Mouse (Mus musculus) thymus, postnatal 36 days (tissue): ENCODE results near the gene E130311K13Rik.

Source experiments
- DNase-seq, 2 experiments: peaks; one replicate each; pipeline ENCODE4 v3.0.0; 2022; ENCODE audit warnings: mixed read lengths in 2 of 2

Gene E130311K13Rik

GRCm38 (mm10) chr3:63928878-63929859, at the start of gene E130311K13Rik:
E130311K13Rik (minus strand) TSS chr3:63929472.
- DNase-seq, result peak; percentile 80 to 85

GRCm38 (mm10) chr3:63977895-63978294, 48.6 kb upstream of the E130311K13Rik start:
- DNase-seq, result no peak

GRCm38 (mm10) chr3:63975955-63976908, 47.0 kb upstream of the E130311K13Rik start, which contains the start of gene Gmps:
Gmps (plus strand) TSS chr3:63976106.
- peak; percentile 96 for DNase-seq

- DNase-seq, result no peak
These were observed 36.7 kb upstream of the E130311K13Rik start for GRCm38 (mm10) chr3:63965929-63966328.

- no peak for DNase-seq
These were observed 35.6 kb upstream of the E130311K13Rik start for GRCm38 (mm10) chr3:63964922-63965249.

DNA sequence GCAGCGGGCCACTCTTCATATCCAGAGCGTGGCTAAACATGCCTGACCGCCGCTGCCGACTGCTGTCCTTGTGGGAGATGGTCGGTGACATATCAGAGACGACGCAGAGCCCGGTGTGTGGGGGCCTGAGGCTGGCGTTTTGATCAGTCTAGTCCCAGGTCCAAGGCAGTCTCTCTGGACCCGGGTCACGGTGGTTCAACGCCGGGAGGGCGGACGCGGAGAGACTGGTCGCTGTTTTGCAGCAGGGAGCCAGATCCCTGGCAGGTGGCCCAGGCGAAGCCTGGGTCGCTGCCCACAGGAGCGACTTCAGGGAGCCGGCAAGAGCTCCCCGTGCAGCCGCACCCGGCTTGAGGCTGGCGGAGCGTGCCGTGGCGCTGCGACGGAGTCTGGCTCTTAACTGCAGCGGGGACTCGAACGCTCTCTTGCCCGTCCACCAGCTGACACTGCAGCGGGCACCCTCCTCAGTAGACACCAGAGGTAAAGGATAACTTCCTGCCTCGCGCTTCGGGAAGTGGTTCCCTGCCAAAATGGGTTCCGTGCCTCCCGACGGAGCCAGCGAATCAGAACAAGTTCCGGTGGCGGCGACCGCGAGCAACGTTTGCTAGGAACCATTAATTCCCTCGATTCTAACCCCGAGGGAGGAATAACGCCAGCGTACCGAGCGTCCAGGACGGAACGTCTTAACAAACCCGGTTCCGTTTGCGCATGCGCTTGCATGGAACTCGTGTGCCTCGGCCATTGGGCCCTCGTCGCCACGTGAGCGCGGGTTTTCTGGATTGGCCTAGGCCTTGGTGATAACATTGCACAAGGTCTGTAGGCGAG, 35.0 kb upstream of the E130311K13Rik start, which contains the start of gene Slc33a1:
Gene Slc33a1, minus strand, starts transcription at position 669 of the 822 bp plus-strand sequence.
- peak; percentile 95 to 96 for DNase-seq

GRCm38 (mm10) chr3:63963421-63964099, 34.3 kb upstream of the E130311K13Rik start:
- DNase-seq, result peak in 1 of 2 experiments; percentile 4

GRCm38 (mm10) chr3:63949837-63950236, 20.6 kb upstream of the E130311K13Rik start:
- DNase-seq, result no peak

DNA sequence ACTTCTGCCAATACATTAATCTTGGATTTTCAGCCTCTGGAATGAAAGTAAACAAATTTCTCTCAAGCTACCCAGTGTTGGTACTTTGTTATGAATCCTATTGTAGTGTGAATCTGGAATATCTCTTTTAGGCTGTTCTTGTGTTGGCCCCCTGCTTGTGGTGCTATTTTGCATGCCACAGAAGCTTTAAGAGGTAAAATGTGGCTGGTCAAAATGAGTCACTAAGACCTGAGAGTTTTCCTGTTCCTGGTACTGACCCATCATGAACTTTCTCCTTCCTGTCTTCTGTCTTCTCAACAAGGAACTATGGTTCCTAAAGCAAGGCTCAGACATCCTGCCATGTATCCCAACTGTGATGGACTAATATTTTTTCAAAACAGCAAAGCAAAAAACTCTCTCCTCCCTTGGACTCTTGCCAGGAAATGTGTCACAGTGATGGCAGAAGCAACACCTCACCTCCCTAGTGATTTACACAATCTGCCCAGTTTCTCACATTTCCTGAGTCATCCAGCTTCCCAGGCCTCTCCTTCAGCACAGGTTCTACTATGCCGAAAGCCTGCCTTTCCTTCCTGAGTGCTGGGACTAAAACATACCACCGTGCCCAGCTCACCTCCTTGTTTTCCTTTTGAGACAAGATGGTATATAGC, 12.1 kb upstream of the E130311K13Rik start:
- no peak for DNase-seq

DNA sequence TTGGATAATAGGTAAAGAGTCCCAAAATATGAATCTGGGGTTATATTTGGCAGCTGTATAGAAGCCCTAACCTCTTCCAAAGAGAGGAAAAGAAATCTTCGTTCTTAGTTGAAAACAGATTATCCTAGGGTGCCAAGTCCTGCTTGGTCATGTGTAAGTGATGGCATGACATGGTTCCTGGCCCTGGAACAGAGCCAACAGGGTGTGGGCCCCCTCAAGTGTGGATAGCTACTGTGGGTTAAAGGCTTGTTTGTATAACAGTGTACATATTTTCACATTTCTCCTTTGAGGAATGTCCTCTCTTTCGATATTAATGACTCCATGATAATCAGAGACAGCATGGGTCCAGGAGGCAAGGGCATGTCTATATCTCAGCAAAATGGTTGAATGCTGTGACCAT, 9.7 kb upstream of the E130311K13Rik start:
- DNase-seq, result no peak

- peak; percentile 26 to 28 for DNase-seq
These were observed 9.6 kb downstream of the E130311K13Rik start for GRCm38 (mm10) chr3:63919634-63920033.

DNA sequence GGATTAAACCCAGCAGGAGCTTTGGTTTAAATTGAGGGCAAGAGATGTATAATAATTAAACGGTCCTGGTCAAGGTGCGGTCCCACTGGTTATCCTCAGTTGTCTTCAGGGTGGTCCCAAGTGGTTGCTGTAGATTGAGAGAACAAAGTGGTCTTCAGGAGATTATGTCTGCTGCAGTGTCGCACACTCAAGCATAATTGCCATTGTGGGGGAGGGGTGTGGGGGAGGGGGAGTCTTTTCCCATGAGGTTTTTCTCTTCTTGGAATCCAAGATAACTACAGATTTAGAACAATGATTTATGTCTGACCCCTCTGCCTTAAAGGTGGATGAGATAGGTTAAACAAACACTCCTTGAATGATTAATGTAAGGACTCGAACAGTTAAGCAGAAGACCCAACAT, 19.0 kb downstream of the E130311K13Rik start:
- DNase-seq, result no peak

DNA sequence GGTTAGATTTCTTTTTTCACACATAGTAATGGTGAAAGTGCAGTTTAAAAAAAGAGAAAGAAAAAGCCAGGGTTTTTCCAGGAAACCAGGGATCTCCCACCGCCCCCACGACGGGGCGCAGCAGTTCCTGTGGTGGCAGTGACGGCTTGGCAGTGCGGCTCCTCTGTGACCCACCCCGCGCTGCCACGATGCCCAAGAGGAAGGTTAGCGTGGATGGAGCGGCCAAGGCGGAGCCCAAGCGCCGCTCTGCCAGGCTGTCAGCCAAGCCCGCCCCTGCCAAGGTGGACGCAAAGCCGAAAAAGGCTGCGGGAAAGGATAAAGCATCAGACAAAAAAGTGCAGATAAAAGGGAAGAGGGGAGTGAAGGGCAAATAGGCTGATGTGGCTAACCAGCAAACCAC, 24.0 kb downstream of the E130311K13Rik start:
- no peak for DNase-seq

- DNase-seq, result no peak
These were observed 25.1 kb downstream of the E130311K13Rik start for GRCm38 (mm10) chr3:63904157-63904556.

GRCm38 (mm10) chr3:63900021-63900571, 29.2 kb downstream of the E130311K13Rik start:
- DNase-seq, result no peak

DNA sequence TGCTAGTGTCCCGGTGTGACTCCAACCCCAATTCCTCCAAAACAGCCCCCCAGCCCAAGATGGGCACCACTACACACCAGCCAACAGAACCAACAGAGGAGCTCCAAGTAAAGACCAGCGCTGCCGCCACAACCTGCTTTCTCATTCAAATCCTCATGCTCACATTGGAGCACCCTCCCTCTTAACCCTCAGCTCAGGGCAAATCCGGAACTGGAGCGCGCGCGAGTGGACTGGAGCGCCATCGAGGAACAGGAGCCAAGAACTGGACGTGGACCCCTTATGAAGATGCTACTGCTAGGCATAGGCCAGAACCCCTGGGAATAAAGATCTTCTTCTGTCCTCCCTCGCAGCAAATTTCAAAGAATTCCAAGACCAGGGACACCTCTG, 30.0 kb downstream of the E130311K13Rik start, which contains the start of gene Plch1:
Gene Plch1, minus strand, starts transcription at position 164 of the 387 bp plus-strand sequence.
- peak; percentile 9 to 24 for DNase-seq

- peak; percentile 39 to 57 for DNase-seq
These were observed 30.5 kb downstream of the E130311K13Rik start for GRCm38 (mm10) chr3:63898581-63899308.

DNA sequence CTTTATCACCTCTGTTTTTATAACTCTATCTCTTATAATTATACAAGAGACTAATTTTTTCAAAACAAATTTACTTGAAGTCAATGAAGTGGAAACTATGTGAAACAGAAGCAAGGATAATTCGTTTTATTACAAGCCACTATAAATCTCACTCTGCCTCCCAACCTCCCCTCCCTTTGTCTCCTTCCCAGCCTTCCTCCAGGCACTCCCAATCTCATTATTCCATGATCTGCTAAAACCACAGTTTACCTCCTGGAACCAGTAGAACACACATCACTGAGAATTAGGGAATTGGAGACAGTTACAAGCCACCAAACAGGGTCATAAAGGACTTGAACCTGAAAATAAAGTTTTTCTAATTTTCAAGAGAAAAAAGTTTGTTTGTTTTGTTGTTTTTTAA, 32.1 kb downstream of the E130311K13Rik start:
- DNase-seq, result no peak

DNA sequence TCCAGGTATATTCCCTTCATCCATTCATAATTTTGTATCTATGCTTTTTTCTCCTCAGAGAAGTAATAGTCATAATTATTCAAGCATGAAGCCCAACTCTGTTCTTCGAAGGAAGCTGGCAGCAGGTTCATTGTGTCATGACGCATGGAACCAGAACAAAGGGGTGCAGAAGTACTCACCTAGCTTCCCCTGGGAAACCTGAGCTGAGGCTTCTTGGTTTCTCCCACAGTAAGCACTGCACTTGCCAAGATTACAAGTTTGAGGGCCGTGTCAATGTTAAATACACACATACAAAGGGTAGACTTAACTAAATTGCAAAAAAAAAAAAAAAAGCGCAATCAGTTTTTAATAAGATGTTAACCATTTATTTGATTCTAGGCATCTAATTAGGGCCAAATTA, 33.0 kb downstream of the E130311K13Rik start:
- no peak for DNase-seq

GRCm38 (mm10) chr3:63895786-63896185, 33.5 kb downstream of the E130311K13Rik start:
- no peak for DNase-seq
